Mouse (Mus musculus): ENCODE data around the gene Ddah2.

DNA sequence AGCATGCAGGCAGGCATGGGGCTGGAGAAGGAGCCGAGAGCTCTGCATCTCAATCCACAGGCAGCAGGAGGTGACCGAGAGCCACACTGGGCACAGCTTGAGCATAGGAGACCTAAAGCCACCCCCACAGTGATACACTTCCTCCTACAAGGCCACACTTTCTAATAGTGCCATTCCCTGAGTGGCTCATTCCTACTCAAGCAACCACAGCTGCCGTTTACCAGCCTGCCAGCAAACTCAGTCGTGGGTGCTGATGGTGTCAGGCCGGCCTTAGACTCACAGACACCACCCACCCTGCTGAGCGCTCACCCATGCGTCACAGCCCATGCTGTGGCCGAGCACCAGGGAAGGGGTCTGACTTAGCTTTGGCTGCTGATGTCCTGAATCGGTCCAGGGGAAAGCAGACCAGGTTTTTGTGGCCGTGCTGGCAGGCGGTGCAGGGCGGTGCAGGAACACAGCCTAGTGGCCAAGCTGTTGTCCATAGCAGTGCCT, 38.4 kb downstream of the Ddah2 start:
- TF ChIP-seq EP300 (IDR thresholded peaks at IDR 0.05; ENCODE audit: low read depth), result no peak
- TF ChIP-seq CTCF (IDR thresholded peaks at IDR 0.05; ENCODE audit: low read depth), result no peak

All from liver, postnatal 0 days (tissue).